In the genomic region with DNA sequence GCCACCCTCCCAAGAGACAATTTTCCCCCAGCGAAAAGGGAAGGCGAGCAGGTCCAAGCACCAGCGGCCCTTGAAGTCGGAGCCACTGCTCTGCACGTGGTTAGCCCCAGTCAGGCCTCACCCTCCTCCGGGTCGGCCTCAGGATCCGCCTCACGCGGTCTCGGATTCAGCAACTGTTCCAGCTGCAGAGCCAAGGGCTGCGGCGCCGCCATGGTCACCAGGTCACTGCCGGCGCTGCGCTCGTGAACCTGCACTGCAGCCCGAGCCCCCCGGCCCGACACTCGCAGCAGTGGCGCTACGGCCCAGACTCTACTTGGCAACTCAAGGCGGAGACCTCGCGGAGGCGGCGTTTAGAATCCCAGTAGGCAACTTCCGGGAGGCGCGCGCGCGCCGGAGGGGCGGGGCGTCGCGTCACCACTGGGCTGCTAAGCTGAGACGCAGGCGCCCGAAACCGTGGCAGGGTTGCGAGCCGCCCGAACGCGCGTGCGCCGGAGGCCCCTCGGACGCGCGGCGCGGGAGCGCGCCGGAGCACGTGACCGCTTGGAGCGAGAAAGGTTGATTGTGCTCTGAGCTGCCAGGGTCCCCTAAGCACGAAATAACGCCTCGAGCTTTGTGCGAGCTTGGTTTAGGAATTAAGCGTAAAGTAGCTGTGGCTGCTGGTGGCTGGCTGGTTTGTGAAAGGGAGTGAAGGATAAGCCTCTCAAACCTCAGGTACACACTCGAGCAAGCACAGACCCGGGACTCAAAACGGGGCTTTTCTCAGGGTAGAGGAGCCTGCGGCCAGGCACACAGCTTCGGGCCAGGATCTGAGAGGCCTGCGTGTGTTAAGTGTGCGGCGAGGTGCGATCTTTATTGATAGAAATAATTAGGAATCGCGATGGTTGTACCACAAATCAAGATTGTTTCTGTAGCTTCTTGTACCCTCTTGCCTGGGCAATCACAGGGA, we compare ENCODE assay signal across 8 mouse cellular contexts. TPM values are rescaled to one million over a fixed set of nuclear protein-coding genes. Genes with fewer than 3 reads are reported as not detected.
DNase-seq lines count a peak whose midpoint lies in the region; ATAC-seq and TF ChIP-seq lines count a peak whose summit lies in the region.

A gene (minus strand): TSS at position 352 of the 946 bp plus-strand sequence.

- peak within 1 kb of the TSS; percentile 67 for H3K4me2 ChIP-seq in kidney, embryonic 14.5 days (replicated peaks; ENCODE audit: low read depth, low read length)
- H3K4me2 ChIP-seq in limb, embryonic 15.5 days, result peak within 1 kb of the TSS; percentile 71

- DNase-seq in A20 (ENCODE audit: low read depth, low spot score), result peak; percentile 99
- DNase-seq in heart, adult 9 months (ENCODE audit: low spot score in 2 of 2), result peak; percentile 96
- peak; percentile 85 to 89 for DNase-seq in monocyte, adult 2 months (ENCODE audit: low read depth in 1 of 2, low spot score in 2 of 2)
- DNase-seq in spleen, postnatal 36 days (ENCODE audit: low spot score in 2 of 2), result peak; percentile 95

- ATAC-seq in kidney, embryonic 14.5 days (ENCODE audit: low FRiP score, low TSS enrichment), result peak; percentile 98
- peak; percentile 98 for ATAC-seq in limb, embryonic 15.5 days (ENCODE audit: insufficient number of reproducible peaks, low FRiP score, low TSS enrichment, low read depth)

- TF ChIP-seq POLR2A in bone marrow macrophage, adult 2 months (IDR thresholded peaks at IDR 0.05; ENCODE audit: borderline replicate concordance, low read depth, low read length), result no peak
- peak; percentile 83 for TF ChIP-seq POLR2A in embryonic fibroblast, embryonic 13.5 days (IDR thresholded peaks at IDR 0.05; ENCODE audit: low read depth, low read length)

- peak within 1 kb of the TSS; percentile 77 for H3K9ac ChIP-seq in kidney, embryonic 14.5 days (ENCODE audit: low read depth, low read length)
- peak within 1 kb of the TSS; percentile 73 for H3K9ac ChIP-seq in limb, embryonic 15.5 days

- peak within 1 kb of the TSS; percentile 98 for H3K4me3 ChIP-seq in bone marrow macrophage, adult 2 months (ENCODE audit: insufficient read depth, low read length)
- H3K4me3 ChIP-seq in embryonic fibroblast, embryonic 13.5 days (ENCODE audit: insufficient read depth, low read length), result peak within 1 kb of the TSS; percentile 74
- peak within 1 kb of the TSS; percentile 59 for H3K4me3 ChIP-seq in kidney, embryonic 14.5 days (ENCODE audit: low read length)
- peak within 1 kb of the TSS; percentile 74 for H3K4me3 ChIP-seq in limb, embryonic 15.5 days

- peaks cover 22% of the 10 kb centered on the region for H3K36me3 ChIP-seq in kidney, embryonic 14.5 days (ENCODE audit: control insufficient read depth, insufficient read depth, low read length)
- H3K36me3 ChIP-seq in limb, embryonic 15.5 days, result peaks cover 11% of the 10 kb centered on the region

- peaks cover 9% of the 10 kb centered on the region; the same call in 1 of the 2 replicates for H3K4me1 ChIP-seq in bone marrow macrophage, adult 2 months (ENCODE audit: control insufficient read depth, insufficient read depth, low read length)
- peaks cover 3% of the 10 kb centered on the region for H3K4me1 ChIP-seq in embryonic fibroblast, embryonic 13.5 days (ENCODE audit: control insufficient read depth, insufficient read depth, low read length)
- H3K4me1 ChIP-seq in kidney, embryonic 14.5 days (ENCODE audit: control insufficient read depth, insufficient read depth, low read length), result peaks cover 10% of the 10 kb centered on the region; the same call in 1 of the 2 replicates
- H3K4me1 ChIP-seq in limb, embryonic 15.5 days, result peaks cover 12% of the 10 kb centered on the region; the same call in 1 of the 2 replicates

- H3K27me3 ChIP-seq in kidney, embryonic 14.5 days (ENCODE audit: control insufficient read depth, insufficient read depth, low read length), result peaks cover 35% of the 10 kb centered on the region
- peaks cover 35% of the 10 kb centered on the region for H3K27me3 ChIP-seq in limb, embryonic 15.5 days

- no peak for TF ChIP-seq CTCF in bone marrow macrophage, adult 2 months (IDR thresholded peaks at IDR 0.05; ENCODE audit: low read depth, low read length)
- no peak for TF ChIP-seq CTCF in embryonic fibroblast, embryonic 13.5 days (IDR thresholded peaks at IDR 0.05; ENCODE audit: borderline replicate concordance, insufficient read depth, low read length)

- H3K27ac ChIP-seq in bone marrow macrophage, adult 2 months (ENCODE audit: insufficient read depth, low read depth, low read length), result peak within 1 kb of the TSS; percentile 54
- H3K27ac ChIP-seq in embryonic fibroblast, embryonic 13.5 days (ENCODE audit: insufficient read depth, low read length), result no peak within 1 kb of the TSS
- peak within 1 kb of the TSS; percentile 57 for H3K27ac ChIP-seq in kidney, embryonic 14.5 days (ENCODE audit: low read depth, low read length)
- H3K27ac ChIP-seq in limb, embryonic 15.5 days, result peak within 1 kb of the TSS; percentile 76

- no peaks in the 10 kb centered on the region for H3K9me3 ChIP-seq in kidney, embryonic 14.5 days (ENCODE audit: control insufficient read depth, low read length)
- no peaks in the 10 kb centered on the region for H3K9me3 ChIP-seq in limb, embryonic 15.5 days

- under 1% methylated on average over 80 of the region's 80 CpGs for WGBS in kidney, embryonic 14.5 days
- WGBS in limb, embryonic 15.5 days, result under 1% methylated on average over 80 of the region's 80 CpGs

RNA-seq across cellular contexts. Expression of the gene that starts here (rescaled TPM):
- 15.2 and 17.4 TPM in 2 replicates for polyA plus RNA-seq in bone marrow macrophage, adult 2 months (2012; ENCODE audit: insufficient read depth, insufficient read length, missing spikeins)
- 35.1 and 37.3 TPM in 2 replicates for polyA plus RNA-seq in embryonic fibroblast, embryonic 13.5 days (2011; ENCODE audit: insufficient read length, low read depth, missing spikeins)
- polyA plus RNA-seq in kidney, embryonic 14.5 days (2014; fragmentation: Nextera tagmentation; extraction: Ambion mirVana), result 49.5 and 60.6 TPM in 2 replicates
- polyA plus RNA-seq in limb, embryonic 15.5 days (2015; fragmentation: Nextera tagmentation; extraction: Ambion mirVana), result 49.4 and 51.5 TPM in 2 replicates
